Mouse (Mus musculus): ENCODE results near the gene Crocc2. TPM values are rescaled to one million over a fixed set of nuclear protein-coding genes. Genes with fewer than 3 reads are reported as not detected.

Gene Crocc2
- total RNA-seq, 1 experiment from 2014 or later = 0.03 TPM

- no peak for DNase-seq
Measured at GRCm38 (mm10) chr1:93216839-93217497, 48.4 kb downstream of the Crocc2 start.

- no peak for DNase-seq
Measured at GRCm38 (mm10) chr1:93217530-93217929, 49.0 kb downstream of the Crocc2 start.

GRCm38 (mm10) chr1:93220776-93221175, 52.3 kb downstream of the Crocc2 start:
- no peak for DNase-seq

GRCm38 (mm10) chr1:93223972-93224371, 55.4 kb downstream of the Crocc2 start:
- DNase-seq = peak; percentile 67

- no peak for DNase-seq
Measured at GRCm38 (mm10) chr1:93225226-93225625, 56.7 kb downstream of the Crocc2 start.

- no peak for DNase-seq
Measured at GRCm38 (mm10) chr1:93225731-93226520, 57.4 kb downstream of the Crocc2 start.

GRCm38 (mm10) chr1:93227303-93227975, 58.9 kb downstream of the Crocc2 start:
- peak; percentile 29 for DNase-seq

GRCm38 (mm10) chr1:93227976-93228365, 59.4 kb downstream of the Crocc2 start:
- no peak for DNase-seq

- DNase-seq = no peak
Measured at GRCm38 (mm10) chr1:93229221-93229620, 60.7 kb downstream of the Crocc2 start.

GRCm38 (mm10) chr1:93229626-93230025, 61.1 kb downstream of the Crocc2 start:
- DNase-seq = no peak

GRCm38 (mm10) chr1:93235576-93236544, 67.3 kb downstream of the Crocc2 start, which contains the start of gene Sned1:
TSS of gene Sned1 (plus strand) at chr1:93235841.
- DNase-seq = peak; percentile 93

GRCm38 (mm10) chr1:93236545-93236924, 68.0 kb downstream of the Crocc2 start:
- DNase-seq = no peak

GRCm38 (mm10) chr1:93237676-93238075, 69.2 kb downstream of the Crocc2 start:
- no peak for DNase-seq

GRCm38 (mm10) chr1:93238201-93238600, 69.7 kb downstream of the Crocc2 start:
- DNase-seq = no peak

- DNase-seq = no peak
Measured at GRCm38 (mm10) chr1:93245936-93246335, 77.4 kb downstream of the Crocc2 start.

- DNase-seq = no peak
Measured at GRCm38 (mm10) chr1:93252586-93252985, 84.1 kb downstream of the Crocc2 start.

- no peak for DNase-seq
Measured at GRCm38 (mm10) chr1:93255761-93256160, 87.2 kb downstream of the Crocc2 start.

GRCm38 (mm10) chr1:93257560-93257959, 89.0 kb downstream of the Crocc2 start:
- no peak for DNase-seq

- no peak for DNase-seq
Measured at GRCm38 (mm10) chr1:93267207-93267606, 98.7 kb downstream of the Crocc2 start.

GRCm38 (mm10) chr1:93268246-93268645, 99.7 kb downstream of the Crocc2 start:
- no peak for DNase-seq

GRCm38 (mm10) chr1:93270516-93271240, 102.2 kb downstream of the Crocc2 start:
- no peak for DNase-seq
